Mouse (Mus musculus) ovary, postnatal 10 days (tissue): ENCODE data around the gene Nadk2.

Experiments used
- DNase-seq: peaks from one replicate; pipeline ENCODE4 v3.0.0; 2022; ENCODE audit warnings: low spot score

Gene Nadk2

GRCm38 (mm10) chr15:9070912-9071555 lies at the start of gene Nadk2:
TSS of gene Nadk2 (plus strand) at chr15:9071260.
- DNase-seq, result peak; percentile 86

DNA sequence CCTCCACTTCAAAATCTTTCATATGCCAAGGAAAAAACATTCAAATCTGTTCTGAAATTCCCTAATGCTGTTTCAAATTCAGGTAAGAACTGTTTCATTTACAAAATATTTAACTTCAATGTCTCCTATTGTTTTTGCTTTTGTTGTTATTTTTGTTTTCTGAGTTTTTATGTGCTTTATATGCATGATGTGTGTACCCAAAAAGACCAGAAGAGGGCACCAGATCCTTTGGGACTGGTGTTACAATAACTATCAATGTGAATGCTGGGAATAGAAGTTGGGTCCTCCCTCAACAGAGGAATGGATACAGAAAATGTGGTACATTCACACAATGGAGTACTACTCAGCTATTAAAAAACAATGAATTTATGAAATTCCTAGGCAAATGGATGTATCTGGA lies 15.4 kb upstream of the Nadk2 start:
- no peak for DNase-seq

GRCm38 (mm10) chr15:9059856-9060255 lies 11.2 kb upstream of the Nadk2 start:
- DNase-seq, result no peak

GRCm38 (mm10) chr15:9061150-9061882 lies 9.7 kb upstream of the Nadk2 start:
- no peak for DNase-seq

DNA sequence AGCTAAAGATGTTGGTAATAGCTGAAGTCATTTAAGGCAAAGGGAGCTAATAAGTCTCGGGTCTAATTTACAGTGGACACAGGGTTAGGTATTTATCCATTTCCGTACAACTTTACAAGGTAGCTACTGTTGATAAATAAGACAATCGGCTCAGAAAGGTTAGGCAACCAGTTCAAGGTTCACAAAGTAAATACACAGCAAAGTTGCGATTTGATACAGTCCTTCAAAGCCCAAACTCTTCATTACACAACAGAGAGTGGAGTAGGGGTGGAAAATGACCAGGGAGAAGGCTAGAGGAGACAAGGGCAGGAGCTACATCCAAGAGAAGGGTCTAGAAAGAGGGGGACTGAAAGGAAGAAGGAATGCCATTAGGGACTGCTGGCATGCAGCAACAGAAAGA lies 2.2 kb upstream of the Nadk2 start:
- no peak for DNase-seq

DNA sequence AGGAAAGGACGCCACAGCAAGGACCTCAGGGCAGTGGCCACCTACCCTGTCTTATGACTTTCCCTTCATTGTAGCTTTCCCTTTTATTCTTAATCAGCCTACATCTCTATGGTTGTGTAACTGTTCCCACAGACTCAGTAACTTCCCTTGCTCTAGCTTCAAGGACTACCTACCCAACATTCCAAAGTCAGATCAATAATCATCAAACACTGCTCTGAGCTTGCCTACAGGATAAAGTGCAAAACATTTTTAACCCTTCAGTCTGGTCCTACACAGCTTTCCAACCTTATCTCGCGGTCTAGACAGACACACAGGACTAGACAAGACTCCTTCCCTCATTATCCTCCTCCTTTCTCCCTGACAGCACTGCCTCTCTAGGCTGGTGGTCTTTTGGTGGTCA lies 707 bp upstream of the Nadk2 start:
- DNase-seq, result no peak

DNA sequence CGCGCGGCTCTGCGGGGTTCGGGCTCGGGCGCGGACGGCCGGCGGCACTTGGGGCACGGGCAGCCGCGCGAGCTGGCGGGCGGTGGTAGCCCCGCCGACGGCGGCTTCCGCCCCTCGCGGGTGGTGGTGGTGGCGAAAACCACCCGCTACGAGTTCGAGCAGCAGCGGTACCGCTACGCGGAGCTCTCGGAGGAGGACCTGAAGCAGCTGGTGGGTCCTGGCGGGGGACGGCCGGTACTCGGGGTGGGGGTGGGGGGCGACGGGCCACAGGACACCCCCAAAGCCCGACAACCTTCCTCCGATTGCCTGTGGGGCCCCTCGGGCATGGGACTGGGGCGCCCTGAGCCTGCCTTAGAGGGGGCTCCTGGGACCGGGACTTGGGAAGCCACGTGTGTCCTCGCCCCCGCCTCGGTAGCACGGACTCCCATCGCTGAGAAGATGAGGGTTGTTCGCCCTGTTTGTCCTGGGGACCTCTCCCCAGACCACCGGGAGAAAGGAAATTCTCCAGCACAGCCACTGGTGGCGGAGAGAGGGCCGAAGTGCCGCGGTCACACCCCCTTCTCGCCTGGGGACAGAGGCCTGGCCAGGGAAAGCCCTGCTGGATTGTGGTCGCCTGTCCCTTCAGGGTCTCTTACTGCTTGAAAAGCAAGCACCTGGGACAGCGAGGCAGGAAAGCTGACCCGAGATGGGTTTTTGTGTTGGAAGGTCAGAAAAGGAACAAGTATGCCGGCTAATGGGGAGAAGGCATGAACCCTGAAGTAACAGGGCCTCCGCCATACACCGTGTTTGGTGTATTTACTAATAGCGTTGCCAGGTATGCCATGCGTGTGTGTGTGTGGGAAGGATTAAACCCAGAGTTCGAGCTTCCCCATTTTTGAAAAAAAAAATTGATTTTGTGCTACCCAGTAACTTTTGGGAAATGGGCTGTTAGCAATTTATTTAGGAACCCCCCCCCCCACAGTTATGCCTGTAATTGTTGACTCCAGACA lies 790 bp downstream of the Nadk2 start:
- DNase-seq, result peak; percentile 35

DNA sequence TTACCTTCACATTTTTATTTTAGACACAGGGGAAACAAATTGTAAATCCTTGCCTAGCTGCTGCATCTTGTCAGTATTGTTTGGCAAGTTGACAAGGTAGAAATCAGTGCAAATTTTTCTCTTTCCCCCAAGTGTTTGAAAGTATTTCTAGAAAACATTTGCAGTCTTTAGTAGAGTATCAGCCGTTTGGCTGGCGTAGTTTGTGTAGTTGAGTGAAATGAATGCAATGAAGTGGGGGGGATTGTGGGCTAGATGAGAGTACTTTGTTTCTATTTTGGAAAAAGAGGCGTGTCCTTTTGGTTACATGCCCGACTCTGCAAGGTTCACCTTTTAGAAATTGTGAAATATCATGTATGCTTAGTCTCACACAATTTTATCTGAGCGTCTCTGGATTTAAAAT lies 1.6 kb downstream of the Nadk2 start:
- no peak for DNase-seq

- DNase-seq, result no peak
Measured at GRCm38 (mm10) chr15:9073067-9073608, 2.1 kb downstream of the Nadk2 start.

GRCm38 (mm10) chr15:9073684-9074083 lies 2.6 kb downstream of the Nadk2 start:
- no peak for DNase-seq

DNA sequence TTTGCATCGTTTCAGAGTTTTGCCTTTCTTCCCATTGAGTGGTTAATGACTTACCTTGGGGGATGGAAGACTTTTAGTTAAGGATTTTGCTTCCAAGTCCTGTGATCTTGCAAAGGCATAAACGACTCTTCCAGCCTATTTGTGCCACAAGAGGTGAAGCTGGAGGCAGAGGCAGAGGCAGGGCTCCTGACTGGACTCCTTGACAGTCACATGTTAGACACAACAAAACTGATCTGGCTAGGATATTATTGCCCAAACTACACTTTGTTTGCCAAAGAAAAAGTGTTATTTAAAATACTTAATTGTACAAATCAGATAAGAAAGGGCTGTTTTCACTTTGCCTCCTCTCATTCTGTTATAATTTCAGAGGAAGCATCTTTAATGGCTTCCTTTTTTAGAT lies 3.1 kb downstream of the Nadk2 start:
- DNase-seq, result no peak

- DNase-seq, result no peak
Measured at GRCm38 (mm10) chr15:9074671-9075070, 3.6 kb downstream of the Nadk2 start.

DNA sequence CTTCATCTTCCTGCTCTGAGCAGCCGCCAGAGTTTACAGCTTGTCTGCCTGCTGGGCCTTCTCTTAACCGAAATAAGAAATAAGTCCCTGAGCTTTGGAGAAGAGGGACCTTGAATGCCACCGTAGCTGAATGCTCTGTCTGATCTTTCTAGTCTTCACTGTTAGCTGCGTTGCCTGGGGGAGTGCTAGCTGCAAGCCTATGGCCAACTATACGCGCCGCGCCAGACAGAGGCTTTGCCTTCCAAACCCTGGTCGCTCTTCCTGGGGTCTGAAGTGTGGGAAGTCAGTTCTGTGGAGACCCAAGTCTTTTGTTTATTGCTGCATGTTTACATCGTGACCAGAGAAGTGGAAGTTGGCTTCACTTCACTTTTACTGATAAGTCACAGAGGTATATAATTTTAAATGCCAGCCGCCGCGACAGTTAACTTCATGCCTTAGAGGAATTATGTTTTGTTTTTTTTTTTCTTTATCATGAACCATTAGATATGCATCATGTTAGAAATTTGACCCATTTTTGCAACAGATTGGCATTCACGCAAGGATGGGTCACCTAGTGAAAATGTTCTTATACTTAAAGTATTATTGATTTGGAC lies 4.6 kb downstream of the Nadk2 start:
- no peak for DNase-seq

DNA sequence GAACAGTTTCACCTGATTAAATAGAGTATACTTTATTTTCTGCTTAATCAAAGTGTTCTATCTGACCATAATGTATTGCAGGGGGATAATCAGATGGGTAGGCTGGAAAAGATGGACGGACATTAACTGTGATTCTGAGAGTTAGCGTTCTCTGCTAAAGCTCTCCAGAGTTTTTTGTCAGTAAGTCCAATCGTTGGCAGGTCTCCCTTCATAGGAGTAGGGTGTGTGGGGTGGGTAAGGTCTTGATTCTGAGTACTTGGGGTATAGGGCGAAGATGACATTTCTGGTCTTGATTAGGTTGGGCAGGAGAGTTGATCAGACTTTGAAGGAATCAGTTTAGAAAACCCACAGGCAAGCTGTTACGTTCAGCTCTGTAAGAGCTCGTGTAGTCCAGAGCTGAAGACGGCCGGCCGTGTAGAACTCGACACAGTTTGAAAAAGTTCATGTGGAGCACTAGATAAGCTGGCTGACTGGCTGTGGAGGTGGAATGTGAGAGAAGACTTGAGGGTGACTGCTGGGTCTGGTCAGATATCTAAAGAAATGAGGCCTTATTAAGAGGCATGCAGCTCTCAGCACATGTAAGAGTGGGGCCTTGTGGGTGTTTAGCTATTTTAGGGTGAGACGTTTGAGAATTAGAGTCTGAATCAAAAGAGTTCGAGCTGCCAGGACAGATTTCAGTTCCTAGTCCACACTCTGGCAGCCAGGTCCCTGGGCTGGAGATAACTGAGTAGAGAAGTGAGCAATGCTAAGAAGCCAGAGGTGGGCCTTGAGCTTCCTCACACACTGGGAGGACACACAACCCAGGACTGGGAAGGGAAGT lies 7.6 kb downstream of the Nadk2 start:
- DNase-seq, result no peak

DNA sequence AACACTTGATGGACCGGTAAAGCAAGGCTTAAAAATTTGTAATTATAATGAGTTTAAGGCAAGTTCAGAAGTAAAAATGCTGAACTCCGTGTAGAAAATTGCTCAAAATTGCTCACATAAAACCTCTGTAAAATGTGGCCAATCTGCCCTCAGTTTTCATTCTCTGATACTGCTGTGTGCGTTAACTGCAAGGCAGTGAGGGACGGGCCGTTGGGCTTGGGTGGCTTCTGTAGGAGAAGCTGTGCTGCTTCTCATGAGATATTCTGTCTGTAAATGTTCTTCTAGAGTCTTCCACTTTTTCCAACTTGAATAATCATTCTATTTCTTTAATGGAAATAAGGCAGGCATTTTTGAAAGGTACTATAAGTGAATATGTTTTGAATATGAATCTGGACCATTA lies 8.6 kb downstream of the Nadk2 start:
- DNase-seq, result no peak

- no peak for DNase-seq
Measured at GRCm38 (mm10) chr15:9080206-9080605, 9.1 kb downstream of the Nadk2 start.

DNA sequence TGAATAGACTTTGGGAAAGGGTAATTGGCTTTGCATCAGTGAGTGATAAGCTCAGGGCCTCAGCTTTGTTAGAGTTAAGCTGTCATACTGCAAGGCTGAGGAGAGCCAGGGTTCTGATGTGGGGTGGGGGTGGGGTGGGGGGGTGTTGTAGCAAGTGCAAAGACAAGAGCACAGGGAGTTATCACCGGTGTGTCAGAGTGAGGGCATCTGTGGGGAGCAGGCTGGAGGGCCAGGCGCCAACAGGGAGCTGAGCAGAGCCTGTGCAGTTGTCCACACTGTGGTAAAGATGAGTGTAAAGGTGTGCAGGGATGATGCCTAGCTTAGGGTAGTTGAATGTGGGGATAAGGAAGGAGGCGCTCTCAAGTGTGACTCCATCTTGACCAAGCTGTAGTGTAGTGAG lies 10.2 kb downstream of the Nadk2 start:
- no peak for DNase-seq

- no peak for DNase-seq
Measured at GRCm38 (mm10) chr15:9082753-9083152, 11.7 kb downstream of the Nadk2 start.

DNA sequence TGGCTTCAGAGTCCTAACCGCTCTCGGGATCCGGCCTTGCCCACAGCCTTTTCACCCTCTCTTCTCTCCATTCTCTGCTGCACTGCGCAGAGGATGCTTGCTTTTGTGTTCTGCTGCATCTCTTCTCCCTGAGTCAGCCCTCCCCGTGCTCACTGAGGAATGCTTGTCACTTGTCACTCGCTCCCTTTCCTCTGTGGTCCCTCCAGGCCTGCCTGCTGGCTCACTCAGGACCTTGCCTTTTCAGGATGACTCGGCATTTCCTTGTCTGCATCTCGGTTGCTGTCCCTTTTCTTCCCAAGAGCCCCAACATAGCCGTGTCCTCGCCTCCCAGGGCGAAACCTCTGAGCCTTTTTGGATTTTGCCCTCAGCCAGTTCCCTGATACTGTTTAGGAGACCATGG lies 15.8 kb downstream of the Nadk2 start:
- no peak for DNase-seq

GRCm38 (mm10) chr15:9087421-9087820 lies 16.4 kb downstream of the Nadk2 start:
- no peak for DNase-seq
